Mouse (Mus musculus): ENCODE measurements around the gene Col4a6.

- no peak for TF ChIP-seq CTCF (IDR thresholded peaks at IDR 0.05; ENCODE audit: low read depth)
- TF ChIP-seq EP300 (IDR thresholded peaks at IDR 0.05; ENCODE audit: low read depth): no peak
Observed at GRCm38 (mm10) chrX:141315795-141316194, 158.1 kb downstream of the Col4a6 start.
